Mouse (Mus musculus) heart, embryonic 10.5 days (tissue): ENCODE results near the gene Cramp1l. TPM values are rescaled to one million over a fixed set of nuclear protein-coding genes. Genes with fewer than 3 reads are reported as not detected.

Experiments used
- polyA plus RNA-seq: library from polyadenylated mRNA; unstranded; fragments of >200 nt; fragmentation: Nextera tagmentation; extraction: Ambion mirVana; gene quantifications from 2 replicates; pipeline ENCODE4 v1.2.1, GENCODE M21; 2016

Cramp1l gene
- polyA plus RNA-seq, 1 experiment from 2014 or later = 7.2 TPM

Other genes with a start within 250 kb of the Cramp1l start
- gene Meiob, start 211.5 kb downstream of the Cramp1l start, polyA plus RNA-seq = not detected in 2 replicates
- 38.9 and 49.0 TPM in 2 replicates for gene Hagh, start 175.6 kb downstream of the Cramp1l start, polyA plus RNA-seq
- 31.4 and 37.8 TPM in 2 replicates for gene Fahd1, start 165.4 kb downstream of the Cramp1l start, polyA plus RNA-seq
- gene Igfals, start 149.8 kb downstream of the Cramp1l start, polyA plus RNA-seq = 0.21 and 0.85 TPM in 2 replicates
- gene Nubp2, start 129.4 kb downstream of the Cramp1l start, polyA plus RNA-seq = 59.1 and 71.0 TPM in 2 replicates
- gene Spsb3, start 129.1 kb downstream of the Cramp1l start, polyA plus RNA-seq = 31.1 and 36.1 TPM in 2 replicates
- 25.6 and 28.0 TPM in 2 replicates for gene Eme2, start 120.7 kb downstream of the Cramp1l start, polyA plus RNA-seq
- gene Mrps34, start 120.7 kb downstream of the Cramp1l start, polyA plus RNA-seq = 109 and 117 TPM in 2 replicates
- 30.5 and 41.4 TPM in 2 replicates for gene Nme3, start 119.3 kb downstream of the Cramp1l start, polyA plus RNA-seq
- 36.3 and 42.6 TPM in 2 replicates for gene Mapk8ip3, start 78.8 kb downstream of the Cramp1l start, polyA plus RNA-seq
- 212 and 255 TPM in 2 replicates for gene Jpt2, start 55.1 kb downstream of the Cramp1l start, polyA plus RNA-seq
- 18.4 and 19.1 TPM in 2 replicates for gene Ift140, start 297 bp upstream of the Cramp1l start, polyA plus RNA-seq
- 12.2 and 15.9 TPM in 2 replicates for gene Tmem204, start 67.8 kb upstream of the Cramp1l start, polyA plus RNA-seq
- 35.2 and 45.2 TPM in 2 replicates for gene Telo2, start 100.2 kb upstream of the Cramp1l start, polyA plus RNA-seq
- 0.08 and 0.15 TPM in 2 replicates for gene Ptx4, start 105.0 kb upstream of the Cramp1l start, polyA plus RNA-seq
- gene Clcn7, start 117.6 kb upstream of the Cramp1l start, polyA plus RNA-seq = 20.5 and 21.7 TPM in 2 replicates
- not detected in 2 replicates for gene Ccdc154, start 146.7 kb upstream of the Cramp1l start, polyA plus RNA-seq
- 0.54 TPM in 1 of 2 replicates, not detected in the other for gene Gm38655, start 159.7 kb upstream of the Cramp1l start, polyA plus RNA-seq
- gene BC003965, start 168.8 kb upstream of the Cramp1l start, polyA plus RNA-seq = 27.3 and 34.6 TPM in 2 replicates
- gene Unkl, start 172.6 kb upstream of the Cramp1l start, polyA plus RNA-seq = 6.5 and 7.4 TPM in 2 replicates
- 31.2 and 36.7 TPM in 2 replicates for gene Gnptg, start 224.3 kb upstream of the Cramp1l start, polyA plus RNA-seq
- gene Tsr3, start 224.4 kb upstream of the Cramp1l start, polyA plus RNA-seq = 44.9 and 58.4 TPM in 2 replicates
- gene Baiap3, start 240.6 kb upstream of the Cramp1l start, polyA plus RNA-seq = 0.54 and 1.3 TPM in 2 replicates